In genomic region chr11:69410310-69411072, GRCm38 (mm10) we compare ENCODE assay signal across 7 mouse cellular contexts. TPM values are rescaled to one million over a fixed set of nuclear protein-coding genes. Genes with fewer than 3 reads are reported as not detected.
A peak's percentile ranks its signal among the peaks of the same experiment; 100 is the strongest.
DNase-seq lines count a peak whose midpoint lies in the region; ATAC-seq and TF ChIP-seq lines count a peak whose summit lies in the region.

No protein-coding gene starts in this region.

- H3K27me3 ChIP-seq in E14TG2a.4 (ENCODE audit: insufficient read depth, low read length): peaks cover 8% of the 10 kb centered on the region
- no peaks in the 10 kb centered on the region for H3K27me3 ChIP-seq in hindbrain, embryonic 12.5 days
- H3K27me3 ChIP-seq in megakaryocyte, embryonic 14.5 days (replicated peaks): no peaks in the 10 kb centered on the region
- no peaks in the 10 kb centered on the region for H3K27me3 ChIP-seq in spleen, adult 2 months (ENCODE audit: control insufficient read depth, insufficient read depth, low read length)

- TF ChIP-seq POLR2A in spleen, adult 2 months (IDR thresholded peaks at IDR 0.05; ENCODE audit: low read depth, low read length): no peak; the same call in 1 of the 2 replicates

- H3K4me3 ChIP-seq in E14TG2a.4 (replicated peaks; ENCODE audit: low read length): peak overlapping the region; percentile 88
- H3K4me3 ChIP-seq in hindbrain, embryonic 12.5 days: peak overlapping the region; percentile 63
- peak overlapping the region; percentile 99 for H3K4me3 ChIP-seq in megakaryocyte, embryonic 14.5 days (replicated peaks)
- H3K4me3 ChIP-seq in spleen, adult 2 months (ENCODE audit: extremely low read depth, insufficient read depth, insufficient read length): peak overlapping the region; percentile 91

- H3K27ac ChIP-seq in hindbrain, embryonic 12.5 days: peak overlapping the region; percentile 99
- peak overlapping the region; percentile 100 for H3K27ac ChIP-seq in spleen, adult 2 months (ENCODE audit: insufficient read depth, low read length)

- no peak for TF ChIP-seq CTCF in E14TG2a.4 (conservative IDR thresholded peaks at IDR 0.05; ENCODE audit: low read length)
- TF ChIP-seq CTCF in spleen, adult 2 months (IDR thresholded peaks at IDR 0.05; ENCODE audit: extremely low read depth, insufficient read depth, insufficient read length, insufficient replicate concordance): no peak

- H3K36me3 ChIP-seq in E14TG2a.4 (ENCODE audit: insufficient read depth, low read length): peaks cover 37% of the 10 kb centered on the region
- peaks cover 34% of the 10 kb centered on the region for H3K36me3 ChIP-seq in hindbrain, embryonic 12.5 days
- peaks cover 53% of the 10 kb centered on the region for H3K36me3 ChIP-seq in megakaryocyte, embryonic 14.5 days (replicated peaks; ENCODE audit: low read length)
- peaks cover 18% of the 10 kb centered on the region for H3K36me3 ChIP-seq in spleen, adult 2 months (ENCODE audit: control insufficient read depth, insufficient read depth, low read length)

- H3K9me3 ChIP-seq in E14TG2a.4 (ENCODE audit: low read length): no peaks in the 10 kb centered on the region
- no peaks in the 10 kb centered on the region for H3K9me3 ChIP-seq in hindbrain, embryonic 12.5 days (replicated peaks)
- H3K9me3 ChIP-seq in megakaryocyte, embryonic 14.5 days: no peaks in the 10 kb centered on the region

- 0 out of 2 replicates have a peak, but pooled peaks have one; percentile 1 for ATAC-seq in frontal cortex, adult (ENCODE audit: low TSS enrichment)
- 0 out of 2 replicates have a peak, but pooled peaks have one; percentile 2 for ATAC-seq in hindbrain, embryonic 12.5 days (ENCODE audit: low FRiP score)

- DNase-seq in adrenal gland, adult 2 months: peak; percentile 88
- peak; percentile 61 to 63 for DNase-seq in layer of hippocampus, postnatal 36 days
- peak; percentile 66 to 72 for DNase-seq in spleen, adult 2 months (ENCODE audit: low read depth in 1 of 2, low spot score in 2 of 2)

- H3K9ac ChIP-seq in hindbrain, embryonic 12.5 days: peak overlapping the region; percentile 95

- H3K4me1 ChIP-seq in E14TG2a.4 (replicated peaks; ENCODE audit: low read depth, low read length): peaks cover 80% of the 10 kb centered on the region
- peaks cover 57% of the 10 kb centered on the region for H3K4me1 ChIP-seq in hindbrain, embryonic 12.5 days
- peaks cover 67% of the 10 kb centered on the region for H3K4me1 ChIP-seq in megakaryocyte, embryonic 14.5 days
- H3K4me1 ChIP-seq in spleen, adult 2 months (ENCODE audit: control insufficient read depth, insufficient read depth, insufficient read length): peaks cover 5% of the 10 kb centered on the region; the same call in 1 of the 2 replicates

- under 1% methylated on average over 39 of the region's 41 CpGs for WGBS in hindbrain, embryonic 12.5 days
- under 1% methylated on average over 41 of the region's 41 CpGs for WGBS in spleen, adult 2 months

- H3K4me2 ChIP-seq in hindbrain, embryonic 12.5 days (replicated peaks): peak overlapping the region; percentile 99

RNA-seq across cellular contexts. Expression of gene Kdm6b, which starts 3.0 kb away (rescaled TPM):
- 10 to 100 TPM; 31.4 to 41.5 TPM for total RNA-seq in adrenal gland, adult 2 months (2021)
- polyA plus RNA-seq in adrenal gland, adult 2 months (2012; rRNA removed): 17.4 and 18.7 TPM in 2 replicates
- polyA plus RNA-seq in hindbrain, embryonic 12.5 days (2016; fragmentation: Nextera tagmentation; extraction: Ambion mirVana): 51.4 and 51.6 TPM in 2 replicates
- 10 to 100 TPM; 32.0 to 41.6 TPM for total RNA-seq in layer of hippocampus, postnatal 36 days (2021)
- polyA plus RNA-seq in megakaryocyte, embryonic 14.5 days (2012; ENCODE audit: insufficient read depth, low replicate concordance): 44.5 and 45.4 TPM in 2 replicates
- polyA plus RNA-seq in spleen, adult 2 months (2012; rRNA removed): 15.8 and 17.0 TPM in 2 replicates

RNA-seq across cellular contexts. Expression of gene Tmem88, which starts 12.5 kb away (rescaled TPM):
- 10 to 100 TPM; 10.8 to 16.0 TPM for total RNA-seq in adrenal gland, adult 2 months (2021)
- polyA plus RNA-seq in adrenal gland, adult 2 months (2012; rRNA removed): 86.3 and 94.7 TPM in 2 replicates
- polyA plus RNA-seq in hindbrain, embryonic 12.5 days (2016; fragmentation: Nextera tagmentation; extraction: Ambion mirVana): 13.2 and 14.8 TPM in 2 replicates
- 1 to 10 TPM; 1.8 to 2.6 TPM for total RNA-seq in layer of hippocampus, postnatal 36 days (2021)
- polyA plus RNA-seq in megakaryocyte, embryonic 14.5 days (2012; ENCODE audit: insufficient read depth, low replicate concordance): 0.35 TPM in 1 of 2 replicates, not detected in the other
- 14.3 and 20.5 TPM in 2 replicates for polyA plus RNA-seq in spleen, adult 2 months (2012; rRNA removed)

RNA-seq across cellular contexts. Expression of gene Cyb5d1, which starts 15.1 kb away (rescaled TPM):
- total RNA-seq in adrenal gland, adult 2 months (2021): 10 to 100 TPM; 44.2 to 59.7 TPM
- polyA plus RNA-seq in adrenal gland, adult 2 months (2012; rRNA removed): 10.7 and 11.8 TPM in 2 replicates
- polyA plus RNA-seq in hindbrain, embryonic 12.5 days (2016; fragmentation: Nextera tagmentation; extraction: Ambion mirVana): 48.0 and 50.5 TPM in 2 replicates
- total RNA-seq in layer of hippocampus, postnatal 36 days (2021): 10 to 100 TPM; 44.6 to 48.6 TPM
- 0.25 and 2.4 TPM in 2 replicates for polyA plus RNA-seq in megakaryocyte, embryonic 14.5 days (2012; ENCODE audit: insufficient read depth, low replicate concordance)
- polyA plus RNA-seq in spleen, adult 2 months (2012; rRNA removed): 9.5 and 11.1 TPM in 2 replicates

RNA-seq across cellular contexts. Expression of gene Naa38, which starts 15.2 kb away (rescaled TPM):
- total RNA-seq in adrenal gland, adult 2 months (2021): 100 to 1,000 TPM; 124 to 157 TPM
- polyA plus RNA-seq in adrenal gland, adult 2 months (2012; rRNA removed): 175 and 193 TPM in 2 replicates
- 94.0 and 103 TPM in 2 replicates for polyA plus RNA-seq in hindbrain, embryonic 12.5 days (2016; fragmentation: Nextera tagmentation; extraction: Ambion mirVana)
- total RNA-seq in layer of hippocampus, postnatal 36 days (2021): 100 to 1,000 TPM; 117 to 118 TPM
- 33.8 and 159 TPM in 2 replicates for polyA plus RNA-seq in megakaryocyte, embryonic 14.5 days (2012; ENCODE audit: insufficient read depth, low replicate concordance)
- 82.3 and 105 TPM in 2 replicates for polyA plus RNA-seq in spleen, adult 2 months (2012; rRNA removed)

RNA-seq across cellular contexts. Expression of gene Chd3, which starts 41.3 kb away (rescaled TPM):
- total RNA-seq in adrenal gland, adult 2 months (2021): 10 to 100 TPM; 71.0 to 92.8 TPM
- 83.4 and 107 TPM in 2 replicates for polyA plus RNA-seq in adrenal gland, adult 2 months (2012; rRNA removed)
- polyA plus RNA-seq in hindbrain, embryonic 12.5 days (2016; fragmentation: Nextera tagmentation; extraction: Ambion mirVana): 93.4 and 97.6 TPM in 2 replicates
- 100 to 1,000 TPM; 537 to 553 TPM for total RNA-seq in layer of hippocampus, postnatal 36 days (2021)
- 14.5 and 29.7 TPM in 2 replicates for polyA plus RNA-seq in megakaryocyte, embryonic 14.5 days (2012; ENCODE audit: insufficient read depth, low replicate concordance)
- polyA plus RNA-seq in spleen, adult 2 months (2012; rRNA removed): 146 and 160 TPM in 2 replicates

Comparison
In these comparisons a context has a peak if more than half of its experiments do, and no peak if none do; other contexts are left out.
1. Peak in every context shown above with its lines: DNase-seq, ATAC-seq, H3K4me3 ChIP-seq and H3K27ac ChIP-seq.
2. RNA of gene Tmem88, which starts 12.5 kb away (polyA plus RNA-seq): 86.3 to 94.7 TPM in adrenal gland, adult 2 months, 13.2 to 14.8 TPM in hindbrain, embryonic 12.5 days and 14.3 to 20.5 TPM in spleen, adult 2 months; 0.35 TPM in megakaryocyte, embryonic 14.5 days; every median in the first group is over 10 times any median in the second.